ENCODE assay signal across 8 mouse cellular contexts in the genomic region with DNA sequence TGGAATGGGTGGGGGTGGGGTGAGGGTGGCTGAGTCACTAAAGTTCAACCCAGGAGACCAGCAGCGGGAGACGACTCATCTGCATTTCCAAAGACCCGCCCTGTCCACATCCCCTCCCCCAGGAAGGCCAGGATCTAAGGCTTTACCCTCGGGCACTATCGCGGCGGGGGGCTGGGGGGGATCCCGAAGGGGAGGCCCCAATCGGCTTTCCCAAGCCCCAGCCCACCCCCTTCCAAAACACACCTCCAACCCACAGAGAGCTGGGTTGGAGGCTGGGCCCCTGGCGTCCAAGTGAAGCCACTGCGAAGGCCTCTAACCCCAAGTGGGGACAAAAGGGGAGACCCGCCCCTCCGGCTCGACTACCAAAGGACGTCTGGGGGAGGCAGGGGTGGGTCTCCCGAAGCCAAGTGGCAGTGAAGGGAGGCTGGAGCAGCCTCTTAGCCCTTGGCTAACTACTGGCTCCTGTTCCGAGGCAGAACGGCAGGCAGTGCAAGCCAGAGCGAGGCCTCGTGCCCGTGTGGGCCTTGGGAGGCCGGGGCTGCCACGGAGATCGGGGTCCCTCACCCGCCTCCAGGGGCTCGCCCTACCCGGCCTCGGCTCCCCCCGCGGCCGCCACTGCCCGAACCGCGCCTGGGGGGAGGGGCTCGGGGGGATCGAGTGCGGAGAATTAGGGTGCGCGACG. TPM values are rescaled to one million over a fixed set of nuclear protein-coding genes. Genes with fewer than 3 reads are reported as not detected.
A peak's percentile ranks its signal among the peaks of the same experiment; 100 is the strongest.
DNase-seq lines count a peak whose midpoint lies in the region; ATAC-seq and TF ChIP-seq lines count a peak whose summit lies in the region.

No protein-coding gene starts in this region.

- H3K9me3 ChIP-seq in intestine, postnatal 0 days (ENCODE audit: control insufficient read depth), result no peaks in the 10 kb centered on the region

- no peaks in the 10 kb centered on the region; the same call in 1 of the 2 replicates for H3K36me3 ChIP-seq in intestine, postnatal 0 days (ENCODE audit: control insufficient read depth, insufficient read depth)

- 0% methylated on average over 39 of the region's 40 CpGs for WGBS in intestine, postnatal 0 days
- WGBS in lung, adult 2 months, result 1% methylated on average over 40 of the region's 40 CpGs

- H3K27ac ChIP-seq in cortical plate, adult 2 months (ENCODE audit: insufficient read depth, low read length), result peak overlapping the region; percentile 100
- H3K27ac ChIP-seq in intestine, postnatal 0 days (ENCODE audit: low read depth, low read length), result peak overlapping the region; percentile 100

- TF ChIP-seq POLR2A in cortical plate, adult 2 months (IDR thresholded peaks at IDR 0.05; ENCODE audit: extremely low read depth, insufficient read depth, low read length), result 0 out of 2 replicates have a peak, but pooled peaks have one; percentile 19
- TF ChIP-seq POLR2A in lung, adult 2 months (IDR thresholded peaks at IDR 0.05; ENCODE audit: borderline replicate concordance, extremely low read depth, low read depth, low read length), result peak; percentile 90; the same call in 1 of the 2 replicates

- peak overlapping the region; percentile 98 for H3K4me2 ChIP-seq in intestine, postnatal 0 days (replicated peaks; ENCODE audit: low read depth)

- H3K4me3 ChIP-seq in cortical plate, adult 2 months (ENCODE audit: insufficient read depth, low read length), result peak overlapping the region; percentile 69
- peak overlapping the region; percentile 86 for H3K4me3 ChIP-seq in intestine, postnatal 0 days (ENCODE audit: low read depth, low read length)
- peak overlapping the region; percentile 69 for H3K4me3 ChIP-seq in lung, adult 2 months (replicated peaks; ENCODE audit: extremely low read depth, low read depth, low read length)

- H3K9ac ChIP-seq in intestine, postnatal 0 days (ENCODE audit: low read depth, low read length), result peak overlapping the region; percentile 99

- no peaks in the 10 kb centered on the region for H3K27me3 ChIP-seq in intestine, postnatal 0 days (replicated peaks; ENCODE audit: control insufficient read depth, insufficient read depth, low read length)

- TF ChIP-seq CTCF in cortical plate, adult 2 months (IDR thresholded peaks at IDR 0.05; ENCODE audit: extremely low read depth, insufficient read depth, low read length), result no peak
- TF ChIP-seq CTCF in intestine, postnatal 0 days (IDR thresholded peaks at IDR 0.05; ENCODE audit: low read depth), result peak; percentile 43
- no peak for TF ChIP-seq CTCF in lung, adult 2 months (IDR thresholded peaks at IDR 0.05; ENCODE audit: insufficient read depth, low read length)

- DNase-seq in layer of hippocampus, postnatal 10 days (ENCODE audit: low spot score in 2 of 2), result peak; percentile 67 to 69
- no peak for DNase-seq in layer of hippocampus, adult 9-10 months (ENCODE audit: low spot score)
- DNase-seq in lung, adult 2 months, result peak; percentile 78
- DNase-seq in retina, embryonic 14.5 days (ENCODE audit: low spot score), result peak; percentile 83
- no peak for DNase-seq in layer of hippocampus, postnatal 14 days (ENCODE audit: low spot score in 2 of 2)

- ATAC-seq in granulocyte monocyte progenitor cell, adult 5-6 weeks (replicated peaks; ENCODE audit: poor library complexity, severe bottlenecking), result peak; percentile 4; the same call in 1 of the 2 replicates
- peak; percentile 15 for ATAC-seq in intestine, postnatal 0 days

- peaks cover 11% of the 10 kb centered on the region for H3K4me1 ChIP-seq in cortical plate, adult 2 months (ENCODE audit: control insufficient read depth, insufficient read depth, low read length)
- peaks cover 12% of the 10 kb centered on the region; the same call in 1 of the 2 replicates for H3K4me1 ChIP-seq in intestine, postnatal 0 days (replicated peaks; ENCODE audit: control insufficient read depth, insufficient read depth, low read length)
- H3K4me1 ChIP-seq in lung, adult 2 months (ENCODE audit: control insufficient read depth, insufficient read depth, low read length), result peaks cover 14% of the 10 kb centered on the region

RNA-seq across cellular contexts. Expression of a gene that starts 3.6 kb away (rescaled TPM):
- 10 to 100 TPM; 31.7 to 35.0 TPM for total RNA-seq in layer of hippocampus, postnatal 10 days (2021)
- 8.4 and 9.2 TPM in 2 replicates for polyA plus RNA-seq in cortical plate, adult 2 months (2012; rRNA removed)
- total RNA-seq in granulocyte monocyte progenitor cell, adult 5-6 weeks (2014; fragmentation: Nextera tagmentation), result 29.5 and 37.5 TPM in 2 replicates
- 1.2 TPM in 2 replicates for total RNA-seq in granulocyte monocyte progenitor cell, adult 5-6 weeks (2017)
- 5.4 and 6.7 TPM in 2 replicates for polyA plus RNA-seq in intestine, postnatal 0 days (2015; fragmentation: Nextera tagmentation; extraction: Ambion mirVana)
- 12.9 and 15.2 TPM in 2 replicates for polyA plus RNA-seq in lung, adult 2 months (2012; rRNA removed)
- total RNA-seq in layer of hippocampus, postnatal 14 days (2021), result 10 to 100 TPM; 31.1 to 31.2 TPM

RNA-seq across cellular contexts. Expression of a gene that starts 5.9 kb away (rescaled TPM):
- 10 to 100 TPM; 40.9 to 46.6 TPM for total RNA-seq in layer of hippocampus, postnatal 10 days (2021)
- 47.4 and 48.1 TPM in 2 replicates for polyA plus RNA-seq in cortical plate, adult 2 months (2012; rRNA removed)
- total RNA-seq in granulocyte monocyte progenitor cell, adult 5-6 weeks (2014; fragmentation: Nextera tagmentation), result 1.5 TPM in 1 of 2 replicates, not detected in the other
- 0.26 and 1.6 TPM in 2 replicates for total RNA-seq in granulocyte monocyte progenitor cell, adult 5-6 weeks (2017)
- polyA plus RNA-seq in intestine, postnatal 0 days (2015; fragmentation: Nextera tagmentation; extraction: Ambion mirVana), result 17.0 TPM in 2 replicates
- 10.0 and 10.8 TPM in 2 replicates for polyA plus RNA-seq in lung, adult 2 months (2012; rRNA removed)
- total RNA-seq in layer of hippocampus, postnatal 14 days (2021), result 10 to 100 TPM; 42.3 to 42.9 TPM

RNA-seq across cellular contexts. Expression of a gene that starts 30.8 kb away (rescaled TPM):
- 10 to 100 TPM; 31.4 to 39.8 TPM for total RNA-seq in layer of hippocampus, postnatal 10 days (2021)
- 27.1 and 27.9 TPM in 2 replicates for polyA plus RNA-seq in cortical plate, adult 2 months (2012; rRNA removed)
- total RNA-seq in granulocyte monocyte progenitor cell, adult 5-6 weeks (2014; fragmentation: Nextera tagmentation), result 26.5 and 45.9 TPM in 2 replicates
- total RNA-seq in granulocyte monocyte progenitor cell, adult 5-6 weeks (2017), result 15.5 and 25.2 TPM in 2 replicates
- polyA plus RNA-seq in intestine, postnatal 0 days (2015; fragmentation: Nextera tagmentation; extraction: Ambion mirVana), result 50.9 and 57.5 TPM in 2 replicates
- 19.3 and 21.5 TPM in 2 replicates for polyA plus RNA-seq in lung, adult 2 months (2012; rRNA removed)
- 10 to 100 TPM; 30.9 to 42.8 TPM for total RNA-seq in layer of hippocampus, postnatal 14 days (2021)

RNA-seq across cellular contexts. Expression of a gene that starts 44.2 kb away (rescaled TPM):
- under 1 TPM in 1 of 2 experiments, not detected in 1; 0.55 TPM for total RNA-seq in layer of hippocampus, postnatal 10 days (2021)
- polyA plus RNA-seq in cortical plate, adult 2 months (2012; rRNA removed), result not detected in 2 replicates
- total RNA-seq in granulocyte monocyte progenitor cell, adult 5-6 weeks (2014; fragmentation: Nextera tagmentation), result not detected in 2 replicates
- not detected in 2 replicates for total RNA-seq in granulocyte monocyte progenitor cell, adult 5-6 weeks (2017)
- 3.9 and 4.7 TPM in 2 replicates for polyA plus RNA-seq in intestine, postnatal 0 days (2015; fragmentation: Nextera tagmentation; extraction: Ambion mirVana)
- polyA plus RNA-seq in lung, adult 2 months (2012; rRNA removed), result 1.4 and 2.2 TPM in 2 replicates
- total RNA-seq in layer of hippocampus, postnatal 14 days (2021), result not detected

Comparison
In these comparisons a context has a peak if more than half of its experiments do, and no peak if none do; other contexts are left out.
1. DNase-seq: peak in layer of hippocampus, postnatal 10 days (2 of 2), lung, adult 2 months (single experiment) and retina, embryonic 14.5 days (single experiment); none in layer of hippocampus, adult 9-10 months (single experiment) and layer of hippocampus, postnatal 14 days (0 of 2).
2. RNA of a gene that starts 5.9 kb away (total RNA-seq): 40.9 to 46.6 TPM in layer of hippocampus, postnatal 10 days and 42.3 to 42.9 TPM in layer of hippocampus, postnatal 14 days; 0.26 to 1.6 TPM in granulocyte monocyte progenitor cell, adult 5-6 weeks; every median in the first group is over 10 times any median in the second.
3. Peak in every context shown above with its lines, with median percentiles within 50 percentile points of each other: H3K4me3 ChIP-seq.